Mouse (Mus musculus) CH12.LX (cell line): ENCODE measurements around the gene Romo1. TPM values are rescaled to one million over a fixed set of nuclear protein-coding genes. Genes with fewer than 3 reads are reported as not detected.

ENCODE experiments used
- DNase-seq: peaks from one replicate; pipeline ENCODE4 v3.0.0-alpha.2; 2013; ENCODE audit errors: extremely low read depth
- H3K27ac ChIP-seq: 2 replicates; pipeline ENCODE4 v1.5.1; 2012; ENCODE audit warnings: low read depth, mild to moderate bottlenecking, control low read depth, moderate library complexity; ENCODE audit not compliant: insufficient read depth
- H3K27me3 ChIP-seq: replicated peaks from 2 replicates; pipeline ENCODE3; 2012; ENCODE audit warnings: inconsistent platforms
- H3K36me3 ChIP-seq, 2 experiments: replicated peaks in 1 of 2; 2 replicates each; pipeline versions ENCODE3 to v1.6.1; 2012; ENCODE audit warnings: inconsistent platforms in 1 of 2, low read length in 1 of 2, mild to moderate bottlenecking in 1 of 2, mixed read lengths in 1 of 2, moderate library complexity in 1 of 2; ENCODE audit not compliant: control insufficient read depth in 1 of 2, insufficient read depth in 1 of 2
- H3K4me1 ChIP-seq, 2 experiments: 2 replicates each; pipeline ENCODE4 v1.6.1; 2012; ENCODE audit warnings: inconsistent platforms in 1 of 2, moderate library complexity in 1 of 2; ENCODE audit not compliant: insufficient read depth in 2 of 2, control insufficient read depth in 1 of 2
- H3K4me2 ChIP-seq: 2 replicates; pipeline ENCODE4 v1.6.1; 2012; ENCODE audit warnings: low read depth, mild to moderate bottlenecking, control low read depth; ENCODE audit not compliant: poor library complexity, insufficient read depth, severe bottlenecking
- H3K4me3 ChIP-seq, 3 experiments: fragments of 150-350 bp in 1 of 3; sonication (generic) in 1 of 3; replicated peaks in 1 of 3; 2 replicates each; pipeline versions ENCODE3 to v1.5.1; 2011 to 2012; ENCODE audit warnings: low read depth in 2 of 3, low read length in 2 of 3, mild to moderate bottlenecking in 2 of 3, moderate library complexity in 2 of 3, control low read depth in 1 of 3, improper control_type of control experiment in 1 of 3, inconsistent platforms in 1 of 3, mixed read lengths in 1 of 3; ENCODE audit not compliant: poor library complexity in 1 of 3
- H3K79me2 ChIP-seq: replicated peaks from 2 replicates; pipeline ENCODE4 v1.6.1; 2012; ENCODE audit warnings: mild to moderate bottlenecking, moderate library complexity; ENCODE audit not compliant: control insufficient read depth, poor library complexity, insufficient read depth, severe bottlenecking; ENCODE audit errors: extremely low read depth
- H3K9ac ChIP-seq: 2 replicates; pipeline ENCODE4 v1.6.1; 2012; ENCODE audit warnings: low read depth, mild to moderate bottlenecking, control low read depth, moderate library complexity; ENCODE audit not compliant: insufficient read depth
- H3K9me3 ChIP-seq: replicated peaks from 2 replicates; pipeline ENCODE3; 2012; ENCODE audit warnings: low read length, inconsistent platforms, mixed read lengths
- BHLHE40 ChIP-seq: IDR thresholded peaks from 2 replicates; pipeline ENCODE4 v1.6.1; 2011; ENCODE audit warnings: mild to moderate bottlenecking, low read depth, low read length, improper control_type of control experiment
- E2F4 ChIP-seq: IDR thresholded peaks from 2 replicates; pipeline ENCODE4 v1.6.1; 2011; ENCODE audit warnings: low read depth, low read length, improper control_type of control experiment; ENCODE audit not compliant: insufficient replicate concordance
- IRF4 ChIP-seq: IDR thresholded peaks from 2 replicates; pipeline ENCODE4 v1.6.1; 2014; ENCODE audit warnings: low read depth, mild to moderate bottlenecking, inconsistent platforms, low read length, improper control_type of control experiment
- KAT2A ChIP-seq: IDR thresholded peaks from 2 replicates; pipeline ENCODE4 v1.6.1; 2012; ENCODE audit warnings: low read length, improper control_type of control experiment, inconsistent platforms; ENCODE audit not compliant: insufficient replicate concordance
- MAFK ChIP-seq: IDR thresholded peaks from 2 replicates; pipeline ENCODE4 v1.6.1; 2011; ENCODE audit warnings: low read length, improper control_type of control experiment; ENCODE audit not compliant: insufficient replicate concordance
- MAZ ChIP-seq: IDR thresholded peaks from 2 replicates; pipeline ENCODE4 v1.6.1; 2012; ENCODE audit warnings: low read depth, mild to moderate bottlenecking, inconsistent platforms, low read length, improper control_type of control experiment, moderate library complexity
- MXI1 ChIP-seq: IDR thresholded peaks from 2 replicates; pipeline ENCODE4 v1.6.1; 2011; ENCODE audit warnings: mild to moderate bottlenecking, low read depth, low read length, improper control_type of control experiment
- NELFE ChIP-seq: IDR thresholded peaks from 2 replicates; pipeline ENCODE4 v1.6.1; 2011; ENCODE audit warnings: low read depth, low read length, improper control_type of control experiment
- POLR2AphosphoS2 ChIP-seq: IDR thresholded peaks from 2 replicates; pipeline ENCODE4 v1.6.1; 2011; ENCODE audit warnings: low read depth, low read length, improper control_type of control experiment
- RAD21 ChIP-seq: IDR thresholded peaks from 2 replicates; pipeline ENCODE4 v1.6.1; 2011; ENCODE audit warnings: low read depth, mild to moderate bottlenecking, low read length, improper control_type of control experiment, moderate library complexity
- RCOR1 ChIP-seq: conservative IDR thresholded peaks from 2 replicates; pipeline ENCODE4 v1.6.1; 2012; ENCODE audit warnings: low read depth, mild to moderate bottlenecking, inconsistent platforms, low read length, improper control_type of control experiment
- TBP ChIP-seq: conservative IDR thresholded peaks from 2 replicates; pipeline ENCODE4 v1.6.1; 2011; ENCODE audit warnings: low read depth, low read length, improper control_type of control experiment
- USF1 ChIP-seq: IDR thresholded peaks from 2 replicates; pipeline ENCODE4 v1.6.1; 2014; ENCODE audit warnings: low read depth, mild to moderate bottlenecking, inconsistent platforms, low read length, improper control_type of control experiment
- USF2 ChIP-seq: conservative IDR thresholded peaks from 2 replicates; pipeline ENCODE4 v1.6.1; 2011; ENCODE audit warnings: low read depth, low read length, improper control_type of control experiment
- ZKSCAN1 ChIP-seq: IDR thresholded peaks from 2 replicates; pipeline ENCODE4 v1.6.1; 2012; ENCODE audit warnings: low read depth, inconsistent platforms, low read length, improper control_type of control experiment, borderline replicate concordance
- ZMIZ1 ChIP-seq: IDR thresholded peaks from 2 replicates; pipeline ENCODE4 v1.6.1; 2012; ENCODE audit warnings: low read depth, mild to moderate bottlenecking, inconsistent platforms, low read length, improper control_type of control experiment
- ZNF384 ChIP-seq: IDR thresholded peaks from 2 replicates; pipeline ENCODE4 v1.6.1; 2012; ENCODE audit warnings: low read depth, low read length, improper control_type of control experiment, inconsistent platforms
- dilution Hi-C: fragments of 300-500 bp; cut with MboI; formaldehyde crosslinking; loops from 2 replicates; pipeline ENCODE4 v1.14.3; 2020; ENCODE audit warnings: low sequenced_read_pairs; ENCODE audit not compliant: extremely low pct_unique_long_range_greater_than_20kb, extremely low pct_ligation_motif_present
- in situ Hi-C: fragments of 300-500 bp; cut with MboI; formaldehyde crosslinking; loops from 3 replicates; pipeline ENCODE4 v1.14.3; 2019; ENCODE audit warnings: low sequenced_read_pairs, low pct_ligation_motif_present, low pct_unique_long_range_greater_than_20kb, mixed read lengths
- polyA plus RNA-seq: library from polyadenylated mRNA; unstranded; fragments of >175 nt; gene quantifications from 2 replicates; pipeline ENCODE4 v1.2.1, GENCODE M21; 2012; ENCODE audit warnings: low read depth; ENCODE audit not compliant: insufficient read length
- total RNA-seq, 2 experiments: library from RNA; depleted of rRNA; stranded (reverse); fragments of 300-350 nt in 1 of 2; fragments of >200 nt in 1 of 2; gene quantifications; 2 replicates each; pipeline ENCODE4 v1.2.3; 2012 to 2014

Romo1 gene
- total and polyA plus RNA-seq, 3 experiments, result 130 to 303 (median 292) TPM

DNA sequence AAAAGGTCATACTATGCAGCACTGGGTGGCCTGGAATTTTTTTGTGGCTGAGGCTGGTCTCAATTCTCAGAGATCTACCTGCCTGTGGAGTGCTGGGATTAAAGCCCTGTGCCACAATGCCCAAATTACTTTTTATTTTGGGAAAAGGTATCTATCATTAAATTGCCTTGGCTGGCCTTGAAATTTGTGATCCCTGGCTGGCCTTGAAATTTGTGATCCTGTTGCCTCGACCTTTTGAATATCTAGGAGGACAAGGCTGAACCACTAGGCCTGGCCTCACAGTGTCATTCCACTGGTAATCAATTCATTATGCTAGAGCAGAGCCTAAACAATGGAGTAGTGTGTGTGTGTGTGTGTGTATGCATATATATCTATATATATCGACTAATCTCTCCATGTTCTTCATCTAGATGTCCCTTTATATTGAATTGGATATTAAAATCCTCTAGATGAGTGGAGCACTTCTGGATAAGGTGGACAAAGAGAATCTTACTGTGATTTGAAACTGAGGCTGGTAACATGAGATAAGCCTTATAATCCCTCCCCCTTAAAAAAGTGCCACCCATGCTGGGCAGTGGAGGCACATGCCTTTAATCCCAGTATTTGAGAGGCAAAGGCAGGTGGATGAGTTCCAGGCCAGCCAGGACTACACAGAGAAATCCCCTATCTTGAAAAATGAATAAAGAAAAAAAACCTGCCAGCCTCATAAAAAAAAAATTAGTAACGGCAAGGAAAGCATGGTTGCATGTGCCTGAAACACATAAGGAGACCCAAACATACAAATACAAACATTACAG is 49.4 kb downstream of the Romo1 start:
- dilution Hi-C loops, result no loop called here
- DNase-seq, result no peak
- Histone ChIP-seq H3K9me3 (no peaks in the 10 kb centered on the region), H3K79me2 (peaks cover 14% of the 10 kb centered on the region), H3K27me3 (no peaks in the 10 kb centered on the region), H3K4me3 (no peak overlapping the region), H3K4me1 (peaks cover 15 to 29% of the 10 kb centered on the region in 2 experiments), H3K36me3 (no peaks in the 10 kb centered on the region), H3K27ac (no peak overlapping the region), H3K9ac (no peak overlapping the region), H3K4me2 (no peak overlapping the region)
- no peak for TF ChIP-seq MAFK
- no peak for TF ChIP-seq KAT2A
- TF ChIP-seq ZKSCAN1, result no peak
- TF ChIP-seq IRF4, result no peak
- TF ChIP-seq ZMIZ1, result no peak
- TF ChIP-seq RAD21, result no peak
- TF ChIP-seq MAZ, result no peak
- no peak for TF ChIP-seq E2F4
- TF ChIP-seq POLR2AphosphoS2, result no peak
- no peak for TF ChIP-seq USF2
- TF ChIP-seq BHLHE40, result no peak
- no peak for TF ChIP-seq USF1
- no peak for TF ChIP-seq TBP
- TF ChIP-seq ZNF384, result no peak
- in situ Hi-C loops, result no loop called here

DNA sequence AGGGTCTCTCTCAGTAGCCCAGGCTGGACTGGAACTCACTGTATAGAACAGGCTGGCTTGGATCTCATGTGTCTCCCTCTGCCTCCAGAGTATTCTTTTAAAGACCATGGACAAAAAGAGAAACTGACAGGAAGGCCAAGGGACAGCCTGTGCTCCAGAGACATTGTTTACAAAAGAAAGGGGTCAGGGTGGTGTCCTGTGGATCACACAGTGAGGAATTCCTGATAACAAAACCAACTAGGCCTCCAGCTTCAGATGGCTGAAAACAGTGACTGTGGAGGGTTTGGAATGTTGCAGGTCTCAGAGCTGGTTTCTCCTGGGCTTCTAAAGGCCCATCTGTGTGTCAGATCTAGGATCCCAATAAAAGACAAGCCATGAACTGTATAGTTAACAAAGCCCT is 50.7 kb downstream of the Romo1 start:
- Histone ChIP-seq H3K4me1 (peaks cover 13 to 39% of the 10 kb centered on the region in 2 experiments), H3K36me3 (no peaks in the 10 kb centered on the region), H3K27ac (no peak overlapping the region), H3K4me2 (no peak overlapping the region), H3K4me3 (no peak overlapping the region), H3K9ac (no peak overlapping the region), H3K9me3 (no peaks in the 10 kb centered on the region), H3K79me2 (peaks cover 27% of the 10 kb centered on the region), H3K27me3 (no peaks in the 10 kb centered on the region)
- dilution Hi-C loops, result no loop called here
- no peak for DNase-seq
- in situ Hi-C loops, result no loop called here
- TF ChIP-seq MXI1, result no peak
- no peak for TF ChIP-seq RCOR1
- TF ChIP-seq NELFE, result no peak

Other genes starting within 250 kb of the Romo1 start
- gene Uqcc1, start 213.7 kb upstream of the Romo1 start, total RNA-seq (2012; rRNA removed), result 49.8 and 60.4 TPM in 2 replicates
- gene Uqcc1, start 213.7 kb upstream of the Romo1 start, total RNA-seq (2014; rRNA removed), result 55.2 and 66.8 TPM in 2 replicates
- 35.3 and 43.3 TPM in 2 replicates for gene Uqcc1, start 213.7 kb upstream of the Romo1 start, polyA plus RNA-seq
- gene Gm15557, start 203.3 kb upstream of the Romo1 start, total RNA-seq (2012; rRNA removed), result not detected in 2 replicates
- not detected in 2 replicates for gene Gm15557, start 203.3 kb upstream of the Romo1 start, total RNA-seq (2014; rRNA removed)
- gene Gm15557, start 203.3 kb upstream of the Romo1 start, polyA plus RNA-seq, result not detected in 2 replicates
- not detected in 2 replicates for gene Gdf5, start 198.7 kb upstream of the Romo1 start, total RNA-seq (2012; rRNA removed)
- gene Gdf5, start 198.7 kb upstream of the Romo1 start, total RNA-seq (2014; rRNA removed), result not detected in 2 replicates
- not detected in 2 replicates for gene Gdf5, start 198.7 kb upstream of the Romo1 start, polyA plus RNA-seq
- gene Cep250, start 187.6 kb upstream of the Romo1 start, total RNA-seq (2012; rRNA removed), result 29.1 and 31.4 TPM in 2 replicates
- gene Cep250, start 187.6 kb upstream of the Romo1 start, total RNA-seq (2014; rRNA removed), result 13.5 and 17.7 TPM in 2 replicates
- gene Cep250, start 187.6 kb upstream of the Romo1 start, polyA plus RNA-seq, result 25.8 and 26.3 TPM in 2 replicates
- gene 6430550D23Rik, start 136.1 kb upstream of the Romo1 start, total RNA-seq (2012; rRNA removed), result 1.1 and 1.4 TPM in 2 replicates
- gene 6430550D23Rik, start 136.1 kb upstream of the Romo1 start, total RNA-seq (2014; rRNA removed), result 0.78 and 1.1 TPM in 2 replicates
- 0.81 and 1.7 TPM in 2 replicates for gene 6430550D23Rik, start 136.1 kb upstream of the Romo1 start, polyA plus RNA-seq
- 132 and 136 TPM in 2 replicates for gene Ergic3, start 136.0 kb upstream of the Romo1 start, total RNA-seq (2012; rRNA removed)
- 51.6 and 53.0 TPM in 2 replicates for gene Ergic3, start 136.0 kb upstream of the Romo1 start, total RNA-seq (2014; rRNA removed)
- 146 and 163 TPM in 2 replicates for gene Ergic3, start 136.0 kb upstream of the Romo1 start, polyA plus RNA-seq
- not detected in 2 replicates for gene Fer1l4, start 91.1 kb upstream of the Romo1 start, total RNA-seq (2012; rRNA removed)
- not detected in 2 replicates for gene Fer1l4, start 91.1 kb upstream of the Romo1 start, total RNA-seq (2014; rRNA removed)
- gene Fer1l4, start 91.1 kb upstream of the Romo1 start, polyA plus RNA-seq, result not detected in 2 replicates
- gene Spag4, start 78.9 kb upstream of the Romo1 start, total RNA-seq (2012; rRNA removed), result 3.1 and 3.6 TPM in 2 replicates
- gene Spag4, start 78.9 kb upstream of the Romo1 start, total RNA-seq (2014; rRNA removed), result 2.2 and 3.0 TPM in 2 replicates
- 2.6 and 2.9 TPM in 2 replicates for gene Spag4, start 78.9 kb upstream of the Romo1 start, polyA plus RNA-seq
- 36.8 and 39.8 TPM in 2 replicates for gene Cpne1, start 32.1 kb upstream of the Romo1 start, total RNA-seq (2012; rRNA removed)
- 34.0 and 36.6 TPM in 2 replicates for gene Cpne1, start 32.1 kb upstream of the Romo1 start, total RNA-seq (2014; rRNA removed)
- gene Cpne1, start 32.1 kb upstream of the Romo1 start, polyA plus RNA-seq, result 24.6 and 33.0 TPM in 2 replicates
- 9.6 and 13.2 TPM in 2 replicates for gene Rbm12, start 32.1 kb upstream of the Romo1 start, total RNA-seq (2012; rRNA removed)
- 20.7 and 25.2 TPM in 2 replicates for gene Rbm12, start 32.1 kb upstream of the Romo1 start, total RNA-seq (2014; rRNA removed)
- gene Rbm12, start 32.1 kb upstream of the Romo1 start, polyA plus RNA-seq, result 33.4 and 36.5 TPM in 2 replicates
- 14.7 and 18.8 TPM in 2 replicates for gene Gm28036, start 16.9 kb upstream of the Romo1 start, total RNA-seq (2012; rRNA removed)
- 10.5 and 17.0 TPM in 2 replicates for gene Gm28036, start 16.9 kb upstream of the Romo1 start, total RNA-seq (2014; rRNA removed)
- gene Gm28036, start 16.9 kb upstream of the Romo1 start, polyA plus RNA-seq, result 15.3 and 18.4 TPM in 2 replicates
- 58.6 and 60.6 TPM in 2 replicates for gene Nfs1, start 147 bp downstream of the Romo1 start, total RNA-seq (2012; rRNA removed)
- 68.8 and 72.1 TPM in 2 replicates for gene Nfs1, start 147 bp downstream of the Romo1 start, total RNA-seq (2014; rRNA removed)
- gene Nfs1, start 147 bp downstream of the Romo1 start, polyA plus RNA-seq, result 49.2 and 51.3 TPM in 2 replicates
- 212 and 232 TPM in 2 replicates for gene Rbm39, start 36.2 kb downstream of the Romo1 start, total RNA-seq (2012; rRNA removed)
- 417 and 491 TPM in 2 replicates for gene Rbm39, start 36.2 kb downstream of the Romo1 start, total RNA-seq (2014; rRNA removed)
- 376 and 400 TPM in 2 replicates for gene Rbm39, start 36.2 kb downstream of the Romo1 start, polyA plus RNA-seq
- 15.2 and 17.6 TPM in 2 replicates for gene Phf20, start 52.4 kb downstream of the Romo1 start, total RNA-seq (2012; rRNA removed)
- 11.7 and 14.4 TPM in 2 replicates for gene Phf20, start 52.4 kb downstream of the Romo1 start, total RNA-seq (2014; rRNA removed)
- 13.3 and 18.4 TPM in 2 replicates for gene Phf20, start 52.4 kb downstream of the Romo1 start, polyA plus RNA-seq
- gene Cnbd2, start 168.3 kb downstream of the Romo1 start, total RNA-seq (2012; rRNA removed), result 2.1 and 3.0 TPM in 2 replicates
- gene Cnbd2, start 168.3 kb downstream of the Romo1 start, total RNA-seq (2014; rRNA removed), result 0.99 and 1.0 TPM in 2 replicates
- gene Cnbd2, start 168.3 kb downstream of the Romo1 start, polyA plus RNA-seq, result 2.7 and 3.6 TPM in 2 replicates
- 64.0 and 72.6 TPM in 2 replicates for gene Scand1, start 168.7 kb downstream of the Romo1 start, total RNA-seq (2012; rRNA removed)
- gene Scand1, start 168.7 kb downstream of the Romo1 start, total RNA-seq (2014; rRNA removed), result 78.5 and 86.6 TPM in 2 replicates
- 48.5 and 48.7 TPM in 2 replicates for gene Scand1, start 168.7 kb downstream of the Romo1 start, polyA plus RNA-seq